Mouse (Mus musculus) heart, postnatal 0 days (tissue): ENCODE measurements around the gene Utp18. TPM values are rescaled to one million over a fixed set of nuclear protein-coding genes. Genes with fewer than 3 reads are reported as not detected.

Source experiments
- ATAC-seq: fragments of 200-750 bp; cut with Nextera tagmentation; 2 replicates; pipeline ENCODE4 v1.8.0; 2017; ENCODE audit warnings: low read depth, moderate number of reproducible peaks, moderate library complexity; ENCODE audit not compliant: insufficient read depth
- DNase-seq: peaks from one replicate; pipeline ENCODE4 v3.0.0-alpha.2; 2016; ENCODE audit warnings: low spot score
- H3K27ac ChIP-seq: fragments of 300-500 bp; sonication (generic); 2 replicates; pipeline ENCODE4 v1.5.1; 2014; ENCODE audit warnings: low read depth, mild to moderate bottlenecking
- H3K27me3 ChIP-seq: fragments of 300-500 bp; sonication (generic); 2 replicates; pipeline ENCODE4 v1.6.1; 2014; ENCODE audit warnings: low read length, mixed read lengths; ENCODE audit not compliant: control insufficient read depth, insufficient read depth
- H3K36me3 ChIP-seq: fragments of 300-500 bp; sonication (generic); replicated peaks from 2 replicates; pipeline ENCODE4 v1.6.1; 2014; ENCODE audit warnings: low read length, mixed read lengths; ENCODE audit not compliant: control insufficient read depth, insufficient read depth
- H3K4me1 ChIP-seq: fragments of 300-500 bp; sonication (generic); 2 replicates; pipeline ENCODE4 v1.6.1; 2014; ENCODE audit warnings: antibody characterized with exemption; ENCODE audit not compliant: control insufficient read depth, insufficient read depth
- H3K4me2 ChIP-seq: fragments of 300-500 bp; sonication (generic); 2 replicates; pipeline ENCODE4 v1.6.1; 2014; ENCODE audit warnings: low read depth, mild to moderate bottlenecking, low read length, moderate library complexity
- H3K4me3 ChIP-seq: fragments of 300-500 bp; sonication (generic); 2 replicates; pipeline ENCODE4 v1.5.1; 2014; ENCODE audit warnings: low read depth, low read length
- H3K9ac ChIP-seq: fragments of 300-500 bp; sonication (generic); replicated peaks from 2 replicates; pipeline ENCODE4 v1.6.1; 2014; ENCODE audit warnings: low read depth, low read length, mixed read lengths
- H3K9me3 ChIP-seq: fragments of 300-500 bp; sonication (generic); replicated peaks from 2 replicates; pipeline ENCODE4 v1.6.1; 2016; ENCODE audit warnings: low read length; ENCODE audit not compliant: control insufficient read depth
- CTCF ChIP-seq: IDR thresholded peaks from 2 replicates; pipeline ENCODE4 v1.5.1; 2016; ENCODE audit warnings: antibody characterized with exemption, control low read depth, low read depth
- EP300 ChIP-seq: IDR thresholded peaks from 2 replicates; pipeline ENCODE4 v1.6.1; 2016; ENCODE audit warnings: antibody characterized with exemption, low read depth
- WGBS: fragments of 180-500 bp; shearing (Covaris S2); extraction: QIAGEN DNeasy Blood & Tissue Kit; methylation state at CpG from one replicate; pipeline ENCODE4 v1.1.7; 2014; 5-methylcytosine and 5-hydroxymethylcytosine counted together
- polyA plus RNA-seq: library from polyadenylated mRNA; unstranded; fragments of >200 nt; fragmentation: Nextera tagmentation; extraction: Ambion mirVana; gene quantifications from 2 replicates; pipeline ENCODE4 v1.2.1, GENCODE M21; 2015
- total RNA-seq: library from RNA; depleted of rRNA; stranded (reverse); fragments of >200 nt; gene quantifications from 2 replicates; pipeline ENCODE4 v1.2.3, GENCODE M21; 2014; ENCODE audit warnings: low replicate concordance

Utp18 gene
- total and polyA plus RNA-seq, 2 experiments from 2014 or later: 11.2 to 12.9 TPM

DNA sequence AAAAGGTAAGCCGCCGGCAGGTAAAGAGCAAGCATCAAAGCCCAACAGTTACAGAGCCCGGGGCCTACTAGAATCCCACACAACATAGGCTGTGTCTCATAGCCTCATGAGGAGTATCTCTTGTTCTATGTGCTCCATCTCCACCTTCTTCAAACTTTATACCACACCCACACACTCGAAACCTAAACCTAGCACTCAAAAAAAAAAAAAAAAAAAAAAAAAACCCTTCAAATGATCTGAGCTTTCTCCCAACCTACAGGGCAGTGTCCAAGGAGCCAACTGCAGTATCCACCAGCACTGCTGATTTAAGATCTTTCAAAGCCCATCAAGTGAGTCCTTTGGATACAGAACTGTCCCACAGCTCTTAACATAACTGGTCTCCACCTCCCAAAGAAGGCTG is 1.5 kb downstream of the Utp18 start:
- H3K9me3 ChIP-seq: no peaks in the 10 kb centered on the region
- TF ChIP-seq CTCF: no peak
- TF ChIP-seq EP300: no peak
- DNase-seq (no peak), ATAC-seq (no peak)
- 95% methylated on average over 4 of the region's 4 CpGs for WGBS
- peaks cover 15% of the 10 kb centered on the region; the same call in 1 of the 2 replicates for H3K4me1 ChIP-seq
- H3K27me3 ChIP-seq: no peaks in the 10 kb centered on the region
- no peak overlapping the region for H3K9ac ChIP-seq
- peaks cover 23% of the 10 kb centered on the region for H3K36me3 ChIP-seq
- peak overlapping the region; percentile 94; the same call in 1 of the 2 replicates for H3K4me2 ChIP-seq
- H3K27ac ChIP-seq: no peak overlapping the region
- peak overlapping the region; percentile 100; the same call in 1 of the 2 replicates for H3K4me3 ChIP-seq

DNA sequence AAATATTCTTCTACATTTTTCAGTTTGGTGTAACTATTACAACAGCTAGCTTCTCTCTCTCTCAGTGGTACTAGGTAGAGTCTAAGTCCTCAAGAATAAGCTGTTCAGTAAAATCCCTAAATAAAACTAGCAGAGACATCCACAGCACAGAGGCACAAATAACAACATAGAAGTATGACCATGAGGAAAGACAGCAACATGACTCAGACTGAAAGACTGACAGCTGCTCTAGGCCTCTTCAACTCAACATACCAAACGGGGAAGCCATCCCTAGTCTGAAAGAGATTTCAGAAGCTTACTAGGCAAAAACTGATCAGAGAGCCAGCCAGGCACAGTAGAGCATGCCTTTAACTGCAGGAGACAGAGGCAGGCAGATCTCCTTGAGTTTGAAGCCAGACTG is 22.9 kb downstream of the Utp18 start:
- H3K9me3 ChIP-seq: no peaks in the 10 kb centered on the region
- H3K27ac ChIP-seq: no peak overlapping the region
- no peak for ATAC-seq
- H3K4me3 ChIP-seq: no peak overlapping the region
- TF ChIP-seq EP300: no peak
- no peak for TF ChIP-seq CTCF
- DNase-seq: no peak
- no peak overlapping the region for H3K9ac ChIP-seq
- no peak overlapping the region for H3K4me2 ChIP-seq
- WGBS: 81% methylated on average over 1 of the region's 1 CpGs
- H3K36me3 ChIP-seq: peaks cover 47% of the 10 kb centered on the region
- H3K27me3 ChIP-seq: no peaks in the 10 kb centered on the region
- no peaks in the 10 kb centered on the region for H3K4me1 ChIP-seq

DNA sequence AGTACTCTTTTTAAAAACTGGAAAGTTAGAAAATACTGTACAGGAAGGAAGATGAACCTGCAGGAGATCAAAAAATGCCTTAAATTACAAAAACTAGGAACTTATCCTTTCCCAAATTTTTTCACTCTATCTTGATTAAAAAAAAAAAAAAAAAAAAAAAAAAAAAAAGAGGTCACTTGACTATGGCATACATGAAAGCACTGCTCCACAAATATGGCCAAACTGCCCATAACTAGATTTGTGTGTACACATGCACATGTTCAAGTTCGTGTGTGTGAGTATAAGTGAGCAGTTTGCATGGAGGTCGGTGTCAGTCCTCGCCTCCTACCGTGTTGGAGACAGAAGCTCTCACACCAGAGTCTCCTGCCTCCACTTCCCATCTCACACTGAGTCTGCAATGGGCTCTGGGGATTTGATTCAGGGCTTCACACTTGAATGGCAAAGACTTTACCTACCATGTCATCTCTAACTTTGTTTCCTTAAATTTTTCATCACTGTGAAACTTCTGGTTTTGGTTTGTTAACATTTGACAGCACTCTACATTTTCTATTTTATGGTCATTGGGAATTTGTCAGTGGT is 23.4 kb downstream of the Utp18 start:
- TF ChIP-seq CTCF: no peak
- TF ChIP-seq EP300: no peak
- WGBS: 91% methylated on average over 4 of the region's 4 CpGs

DNA sequence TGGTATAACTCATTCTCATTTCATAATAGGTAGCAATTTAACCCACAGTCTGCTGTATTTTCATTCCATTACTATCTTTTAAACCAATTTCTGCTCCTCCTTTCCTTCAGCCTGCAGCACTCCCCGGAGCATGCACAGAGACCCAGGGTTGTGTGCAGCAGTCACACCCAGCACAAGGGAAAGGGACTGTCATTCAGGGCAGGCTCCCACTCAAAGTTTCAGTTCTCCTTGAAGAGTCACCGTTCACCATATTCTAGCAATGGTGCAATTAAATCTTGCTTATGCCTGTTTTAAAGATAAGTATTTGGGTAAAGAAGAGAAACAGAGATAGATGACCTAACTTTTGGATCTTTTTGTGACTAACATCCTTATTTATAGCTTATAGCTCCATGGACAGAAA is 24.4 kb downstream of the Utp18 start:
- no peak overlapping the region for H3K4me3 ChIP-seq
- no peak for DNase-seq
- H3K9me3 ChIP-seq: no peaks in the 10 kb centered on the region
- ATAC-seq: no peak
- no peak overlapping the region for H3K4me2 ChIP-seq
- H3K27ac ChIP-seq: no peak overlapping the region
- no peak overlapping the region for H3K9ac ChIP-seq
- no peaks in the 10 kb centered on the region for H3K27me3 ChIP-seq
- H3K36me3 ChIP-seq: peaks cover 33% of the 10 kb centered on the region
- no peaks in the 10 kb centered on the region for H3K4me1 ChIP-seq
- no peak for TF ChIP-seq CTCF
- 85% methylated on average over 2 of the region's 2 CpGs for WGBS

More for the DNA sequence above, 23.4 kb downstream of the Utp18 start:
- Histone ChIP-seq H3K36me3 (peaks cover 42% of the 10 kb centered on the region), H3K4me3 (no peak overlapping the region), H3K4me2 (no peak overlapping the region), H3K9me3 (no peaks in the 10 kb centered on the region), H3K4me1 (no peaks in the 10 kb centered on the region), H3K27me3 (no peaks in the 10 kb centered on the region), H3K9ac (no peak overlapping the region), H3K27ac (no peak overlapping the region)
- ATAC-seq (no peak), DNase-seq (no peak)

DNA sequence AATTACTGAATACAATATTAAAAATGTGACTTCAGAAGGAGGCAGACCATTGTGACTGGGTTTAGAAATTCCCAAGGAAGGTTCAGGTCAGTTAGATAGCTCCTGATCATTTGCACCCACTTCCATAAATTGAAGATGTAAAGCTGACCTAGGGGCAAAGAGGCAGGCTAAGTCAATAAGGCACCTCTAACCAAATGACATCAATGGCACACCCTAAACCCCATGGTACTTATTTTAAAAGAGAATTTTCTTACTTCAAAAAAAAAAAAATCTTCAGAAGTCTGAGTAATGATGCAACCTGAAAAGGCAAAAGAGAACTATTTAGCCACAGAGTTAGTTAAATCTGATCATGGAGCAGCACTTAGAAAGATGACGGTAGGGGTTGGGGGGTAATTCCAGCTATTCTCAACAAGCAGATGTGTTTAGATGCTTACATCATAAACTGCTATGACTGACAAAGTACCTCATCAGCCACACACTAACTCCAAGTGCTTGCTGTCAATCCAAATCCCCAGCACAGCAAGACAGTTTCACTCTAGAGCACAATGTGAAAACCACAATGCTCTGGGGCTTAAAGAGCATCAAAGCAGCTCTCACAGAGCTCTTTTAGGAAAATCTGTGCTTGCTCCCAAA is 24.9 kb downstream of the Utp18 start:
- TF ChIP-seq CTCF: no peak
- TF ChIP-seq EP300: no peak

More for the DNA sequence above, 24.9 kb downstream of the Utp18 start:
- peaks cover 28% of the 10 kb centered on the region for H3K36me3 ChIP-seq
- H3K4me2 ChIP-seq: no peak overlapping the region
- DNase-seq (no peak), ATAC-seq (no peak)
- H3K9ac ChIP-seq: no peak overlapping the region
- no peak overlapping the region for H3K4me3 ChIP-seq
- 86% methylated on average over 1 of the region's 1 CpGs for WGBS
- no peaks in the 10 kb centered on the region for H3K4me1 ChIP-seq
- no peaks in the 10 kb centered on the region for H3K27me3 ChIP-seq
- no peaks in the 10 kb centered on the region for H3K9me3 ChIP-seq
- H3K27ac ChIP-seq: peak overlapping the region; percentile 23; the same call in 1 of the 2 replicates
